Comparison of ENCODE assay signal across 10 mouse cellular contexts in genomic region chr2:58597556-58597955, GRCm38 (mm10).
"Had no signal": no experiment of that assay in that cellular context is flagged by ENCODE, and none has a peak within 500 bp of the region (broad histone marks: within the 10 kb centered on the region; RNA-seq: fewer than 3 reads in every experiment).

No protein-coding gene starts in this region.

- H3K4me1 ChIP-seq: liver, embryonic 15.5 days; neural tube, embryonic 15.5 days had no signal

- DNase-seq: kidney, postnatal 10 days; lung, adult 2 months; lung, postnatal 36 days; midbrain, embryonic 14.5 days; thymus, postnatal 4 days had no signal

- H3K27me3 ChIP-seq: liver, embryonic 15.5 days; neural tube, embryonic 15.5 days had no signal

- H3K27ac ChIP-seq: limb, embryonic 10.5 days; liver, embryonic 15.5 days; midbrain, embryonic 10.5 days; neural tube, embryonic 15.5 days had no signal

- H3K36me3 ChIP-seq: limb, embryonic 10.5 days; liver, embryonic 15.5 days; midbrain, embryonic 10.5 days; neural tube, embryonic 15.5 days had no signal

- H3K4me3 ChIP-seq: limb, embryonic 10.5 days; liver, embryonic 15.5 days; midbrain, embryonic 10.5 days; myocyte; neural tube, embryonic 15.5 days had no signal
